Mouse (Mus musculus) forebrain, embryonic 11.5 days (tissue): ENCODE measurements around the gene Folr1. TPM values are rescaled to one million over a fixed set of nuclear protein-coding genes. Genes with fewer than 3 reads are reported as not detected.

Source experiments
- ATAC-seq: fragments of 200-750 bp; cut with Nextera tagmentation; replicated peaks from 2 replicates; pipeline ENCODE4 v1.8.0; 2017; ENCODE audit warnings: moderate TSS enrichment; ENCODE audit not compliant: low FRiP score
- DNase-seq: peaks from one replicate; pipeline ENCODE4 v3.0.0-alpha.2; 2017; ENCODE audit warnings: low spot score
- H3K27ac ChIP-seq: fragments of 300-500 bp; sonication (generic); 2 replicates; pipeline ENCODE4 v1.5.1; 2014; ENCODE audit warnings: low read depth, low read length
- H3K27me3 ChIP-seq: fragments of 300-500 bp; sonication (generic); 2 replicates; pipeline ENCODE4 v1.6.1; 2014; ENCODE audit warnings: mild to moderate bottlenecking, low read length, mixed read lengths; ENCODE audit not compliant: control insufficient read depth, insufficient read depth
- H3K36me3 ChIP-seq: fragments of 300-500 bp; sonication (generic); 2 replicates; pipeline ENCODE4 v1.6.1; 2014; ENCODE audit warnings: mild to moderate bottlenecking, low read length, moderate library complexity, mixed read lengths; ENCODE audit not compliant: control insufficient read depth, insufficient read depth
- H3K4me1 ChIP-seq: fragments of 300-500 bp; sonication (generic); replicated peaks from 2 replicates; pipeline ENCODE4 v1.6.1; 2014; ENCODE audit warnings: low read length, mixed read lengths; ENCODE audit not compliant: control insufficient read depth, insufficient read depth
- H3K4me2 ChIP-seq: fragments of 300-500 bp; sonication (generic); 2 replicates; pipeline ENCODE4 v1.6.1; 2014; ENCODE audit warnings: low read depth, mild to moderate bottlenecking, low read length, moderate library complexity, mixed read lengths; ENCODE audit not compliant: severe bottlenecking
- H3K4me3 ChIP-seq: fragments of 300-500 bp; sonication (generic); 2 replicates; pipeline ENCODE4 v1.5.1; 2014; ENCODE audit warnings: low read depth, low read length
- H3K9ac ChIP-seq: fragments of 300-500 bp; sonication (generic); 2 replicates; pipeline ENCODE4 v1.6.1; 2014; ENCODE audit warnings: low read length
- H3K9me3 ChIP-seq: fragments of 300-500 bp; sonication (generic); 2 replicates; pipeline ENCODE4 v1.6.1; 2016; ENCODE audit warnings: low read length, mixed read lengths; ENCODE audit not compliant: control insufficient read depth
- WGBS: fragments of 180-500 bp; shearing (Covaris S2); extraction: QIAGEN DNeasy Blood & Tissue Kit; methylation state at CpG from one replicate; pipeline ENCODE4 v1.1.7; 2014; 5-methylcytosine and 5-hydroxymethylcytosine counted together
- microRNA-seq: library from miRNA; unstranded; fragments of <30 nt; microRNA quantifications from one replicate; pipeline ENCODE4, GENCODE M21; 2016; ENCODE audit not compliant: insufficient number of aligned reads
- polyA plus RNA-seq: library from polyadenylated mRNA; unstranded; fragments of >200 nt; fragmentation: Nextera tagmentation; extraction: Ambion mirVana; gene quantifications from 2 replicates; pipeline ENCODE4 v1.2.1, GENCODE M21; 2014

The Folr1 gene
- polyA plus RNA-seq, 1 experiment from 2014 or later = 11.4 TPM

DNA sequence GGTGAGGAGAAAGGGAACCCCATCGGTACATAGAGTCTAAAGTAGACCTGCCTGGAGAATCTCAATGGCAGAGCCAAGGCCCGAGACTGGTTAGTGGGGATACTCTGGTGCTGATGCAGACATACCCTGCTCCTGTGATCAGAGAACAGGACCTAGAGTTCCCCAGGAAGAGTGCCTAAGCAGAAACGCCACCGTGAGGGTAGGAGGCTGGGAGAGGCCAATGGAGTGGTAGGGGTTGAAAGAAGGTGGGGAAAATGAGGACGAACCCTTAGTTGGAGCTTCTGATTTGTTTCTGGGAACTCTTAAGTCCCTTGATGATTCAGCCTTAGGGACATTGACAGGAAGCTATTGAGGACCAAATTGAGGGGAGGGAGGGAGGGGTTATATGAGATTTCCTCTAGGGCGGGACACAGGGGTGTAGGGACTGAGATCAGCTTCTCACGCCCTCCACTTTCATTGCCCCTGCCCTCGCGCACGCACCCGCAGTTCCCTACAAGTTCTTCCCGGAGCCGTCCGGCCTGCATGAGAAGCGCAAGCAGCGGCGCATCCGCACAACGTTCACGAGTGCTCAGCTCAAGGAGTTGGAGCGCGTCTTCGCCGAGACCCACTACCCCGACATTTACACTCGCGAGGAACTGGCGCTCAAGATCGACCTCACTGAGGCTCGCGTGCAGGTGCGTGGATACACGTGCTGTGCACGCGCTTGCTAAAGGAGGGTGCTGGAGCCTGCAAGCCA is 50.1 kb downstream of the Folr1 start:
- peaks cover 2% of the 10 kb centered on the region; the same call in 1 of the 2 replicates for H3K36me3 ChIP-seq
- H3K4me2 ChIP-seq = peak overlapping the region; percentile 42; the same call in 1 of the 2 replicates
- no peak overlapping the region for H3K9ac ChIP-seq
- peak overlapping the region; percentile 38; the same call in 1 of the 2 replicates for H3K4me3 ChIP-seq
- peaks cover 24% of the 10 kb centered on the region for H3K4me1 ChIP-seq
- ATAC-seq (no peak), DNase-seq (no peak)
- H3K9me3 ChIP-seq = no peaks in the 10 kb centered on the region
- H3K27ac ChIP-seq = no peak overlapping the region
- WGBS = 2% methylated on average over 35 of the region's 35 CpGs
- H3K27me3 ChIP-seq = peaks cover 61% of the 10 kb centered on the region

DNA sequence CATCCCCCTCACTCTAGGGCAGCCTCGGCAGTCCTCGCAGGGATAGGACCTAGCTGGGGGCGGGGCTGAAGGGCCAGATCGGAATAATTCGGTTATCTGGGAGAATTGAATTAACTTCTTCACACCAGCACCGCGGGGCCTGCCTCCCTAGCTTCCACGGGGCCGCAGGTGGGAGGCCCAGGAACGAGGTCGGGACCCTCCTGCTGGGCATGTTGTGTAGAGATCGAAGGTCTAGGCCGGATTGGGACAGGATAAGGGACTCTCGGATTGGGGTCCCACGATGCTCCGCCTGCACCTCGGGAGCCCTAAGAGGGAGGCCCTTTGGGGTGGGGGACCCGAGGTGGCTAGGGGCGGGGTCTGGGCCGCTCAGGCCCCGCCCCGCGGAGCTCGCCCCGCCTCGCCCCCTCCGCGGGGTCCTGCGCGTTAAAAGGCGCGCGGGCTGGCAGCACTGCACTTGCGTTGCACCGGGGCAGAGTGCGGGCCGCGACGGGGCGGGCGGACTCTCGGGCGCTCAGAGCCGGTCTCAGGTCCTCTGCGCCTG is 52.7 kb downstream of the Folr1 start, which contains the start of gene Phox2a:
TSS of gene Phox2a (plus strand) at position 453 of the 541 bp plus-strand sequence.
- peaks cover 24% of the 10 kb centered on the region for H3K4me1 ChIP-seq
- peak within 1 kb of the TSS; percentile 29 for H3K4me3 ChIP-seq
- H3K27ac ChIP-seq = no peak within 1 kb of the TSS
- no peaks in the 10 kb centered on the region; the same call in 1 of the 2 replicates for H3K9me3 ChIP-seq
- ATAC-seq = no peak
- H3K4me2 ChIP-seq = peak within 1 kb of the TSS; percentile 48
- peaks cover 61% of the 10 kb centered on the region for H3K27me3 ChIP-seq
- H3K36me3 ChIP-seq = no peaks in the 10 kb centered on the region
- 0 out of 2 replicates have a peak within 1 kb of the TSS, but pooled peaks have one; percentile 6 for H3K9ac ChIP-seq
- DNase-seq = no peak
- 1% methylated on average over 39 of the region's 45 CpGs for WGBS

Small RNA genes lying within 50 kb of the gene (microRNA-seq; reads per million reads assigned to microRNA genes)
- not detected for gene Gm22655

Other genes with a start within 250 kb of the Folr1 start
- gene Clpb, start 207.2 kb downstream of the Folr1 start, polyA plus RNA-seq = 43.5 and 47.5 TPM in 2 replicates
- 0.12 and 0.44 TPM in 2 replicates for gene Phox2a, start 52.5 kb downstream of the Folr1 start, polyA plus RNA-seq
- 46.0 and 46.3 TPM in 2 replicates for gene Inppl1, start 32.6 kb downstream of the Folr1 start, polyA plus RNA-seq
- 0.94 and 1.1 TPM in 2 replicates for gene Folr2, start 13.6 kb downstream of the Folr1 start, polyA plus RNA-seq
- 102 and 103 TPM in 2 replicates for gene Anapc15, start 7.1 kb downstream of the Folr1 start, polyA plus RNA-seq
- gene Lamtor1, start 35.1 kb upstream of the Folr1 start, polyA plus RNA-seq = 126 and 145 TPM in 2 replicates
- 0.53 and 0.56 TPM in 2 replicates for gene Tomt, start 35.6 kb upstream of the Folr1 start, polyA plus RNA-seq
- 8.3 and 8.6 TPM in 2 replicates for gene Lrrc51, start 63.1 kb upstream of the Folr1 start, polyA plus RNA-seq
- gene Numa1, start 63.3 kb upstream of the Folr1 start, polyA plus RNA-seq = 112 and 114 TPM in 2 replicates
- 4.1 and 5.5 TPM in 2 replicates for gene Il18bp, start 147.9 kb upstream of the Folr1 start, polyA plus RNA-seq
- 30.2 and 31.9 TPM in 2 replicates for gene Rnf121, start 194.7 kb upstream of the Folr1 start, polyA plus RNA-seq
- 36.9 and 38.8 TPM in 2 replicates for gene Xndc1, start 194.7 kb upstream of the Folr1 start, polyA plus RNA-seq
- gene Xntrpc, start 194.9 kb upstream of the Folr1 start, polyA plus RNA-seq = 2.1 and 2.4 TPM in 2 replicates
- not detected in 2 replicates for gene Trpc2, start 212.3 kb upstream of the Folr1 start, polyA plus RNA-seq
- 0.52 and 0.89 TPM in 2 replicates for gene Art1, start 231.0 kb upstream of the Folr1 start, polyA plus RNA-seq
- gene Art5, start 238.7 kb upstream of the Folr1 start, polyA plus RNA-seq = 0.72 and 1.5 TPM in 2 replicates
- gene Chrna10, start 246.0 kb upstream of the Folr1 start, polyA plus RNA-seq = not detected in 2 replicates